Mouse (Mus musculus): ENCODE measurements at regions not wholly inside any gene's neighbourhood (a gene's known extent, or its start where the extent isn't known, plus 50 kb on each side); places are given as distances from the start of the nearest gene placed in this dataset.

DNA sequence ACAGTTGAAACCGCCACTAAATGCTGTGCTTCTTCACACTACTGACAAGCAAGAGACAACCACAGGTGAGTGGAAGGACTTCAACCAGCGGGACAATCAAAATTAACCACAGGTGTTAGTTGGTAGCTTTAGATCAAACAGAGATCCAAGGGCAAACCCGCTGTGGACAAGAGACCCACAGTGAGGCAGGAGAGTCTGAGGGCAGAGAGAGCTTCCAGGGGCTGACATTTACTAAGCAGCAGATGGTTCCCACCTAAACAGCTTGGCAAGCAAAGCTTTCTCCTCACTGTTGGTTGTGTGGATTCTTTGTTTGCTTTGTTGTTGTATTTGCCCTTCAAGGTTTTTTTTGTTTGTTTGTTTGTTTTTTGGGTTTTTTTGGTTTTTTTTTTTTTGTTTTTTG, 227.9 kb upstream of the Akirin2 start:
- TF ChIP-seq ZC3H11A (IDR thresholded peaks at IDR 0.05; ENCODE audit: low read depth, low read length), result no peak
- no peak for TF ChIP-seq USF1 (IDR thresholded peaks at IDR 0.05; ENCODE audit: low read depth, low read length)
- no peak for TF ChIP-seq POLR2A (IDR thresholded peaks at IDR 0.05; ENCODE audit: control insufficient read depth in 1 of 2, insufficient read depth in 1 of 2, low read depth in 1 of 2, low read length in 2 of 2, poor library complexity in 1 of 2)
- TF ChIP-seq CTCF (IDR thresholded peaks at IDR 0.05 in 2 of 3, conservative IDR thresholded peaks at IDR 0.05 in 1 of 3; ENCODE audit: control insufficient read depth in 1 of 3, insufficient read depth in 1 of 3, low read depth in 2 of 3, low read length in 3 of 3, poor library complexity in 1 of 3, severe bottlenecking in 1 of 3), result no peak
- TF ChIP-seq SMC3 (IDR thresholded peaks at IDR 0.05; ENCODE audit: low read depth, low read length), result no peak
- TF ChIP-seq RAD21 (IDR thresholded peaks at IDR 0.05; ENCODE audit: low read depth, low read length), result no peak
- TF ChIP-seq TCF12 (IDR thresholded peaks at IDR 0.05; ENCODE audit: low read depth, low read length), result no peak
- no peak for TF ChIP-seq POLR2AphosphoS2 (IDR thresholded peaks at IDR 0.05; ENCODE audit: low read length)
- no peak for TF ChIP-seq UBTF (IDR thresholded peaks at IDR 0.05; ENCODE audit: borderline replicate concordance, insufficient read depth, low read depth, low read length)
- no peak for TF ChIP-seq ZNF384 (IDR thresholded peaks at IDR 0.05; ENCODE audit: low read depth, low read length)
